Mouse (Mus musculus) cerebellum, adult 8-10 months (tissue): ENCODE measurements around the gene Prdx5.
"Not testable (repeated sequence)": the region's sequence is repeated elsewhere in the genome, so short reads cannot be mapped to it uniquely, and the experiment has no call there.

Source experiments
- DNase-seq: peaks from one replicate; pipeline ENCODE4 v3.0.0; 2022

The Prdx5 gene

GRCm38 (mm10) chr19:6915276-6915675 lies 5.4 kb upstream of the Prdx5 start:
- no peak for DNase-seq

- no peak for DNase-seq
These were observed 4.6 kb upstream of the Prdx5 start for GRCm38 (mm10) chr19:6914540-6914939.

GRCm38 (mm10) chr19:6913991-6914390 lies 4.1 kb upstream of the Prdx5 start:
- DNase-seq: peak; percentile 22

GRCm38 (mm10) chr19:6913036-6913435 lies 3.1 kb upstream of the Prdx5 start:
- DNase-seq: no peak

- DNase-seq: peak; percentile 24
These were observed 2.5 kb upstream of the Prdx5 start for GRCm38 (mm10) chr19:6912205-6912970.

- DNase-seq: peak; percentile 34
These were observed 1.5 kb upstream of the Prdx5 start for GRCm38 (mm10) chr19:6911101-6912074.

- not testable (repeated sequence) for DNase-seq
These were observed 400 bp upstream of the Prdx5 start for GRCm38 (mm10) chr19:6910306-6910705.

- no peak for DNase-seq
These were observed 885 bp downstream of the Prdx5 start for GRCm38 (mm10) chr19:6909021-6909420.

- peak; percentile 27 for DNase-seq
These were observed 1.9 kb downstream of the Prdx5 start for GRCm38 (mm10) chr19:6907811-6908540.

GRCm38 (mm10) chr19:6907094-6907493 lies 2.8 kb downstream of the Prdx5 start:
- DNase-seq: peak; percentile 31

GRCm38 (mm10) chr19:6906199-6906598 lies 3.7 kb downstream of the Prdx5 start:
- peak; percentile 14 for DNase-seq

- DNase-seq: no peak
These were observed 4.3 kb downstream of the Prdx5 start for GRCm38 (mm10) chr19:6905498-6906159.

- DNase-seq: no peak
These were observed 5.1 kb downstream of the Prdx5 start for GRCm38 (mm10) chr19:6904846-6905245.

- no peak for DNase-seq
These were observed 6.9 kb downstream of the Prdx5 start for GRCm38 (mm10) chr19:6903031-6903430.

- no peak for DNase-seq
These were observed 10.3 kb downstream of the Prdx5 start for GRCm38 (mm10) chr19:6899641-6900040.

GRCm38 (mm10) chr19:6895608-6896305 lies 14.1 kb downstream of the Prdx5 start:
- not testable (repeated sequence) for DNase-seq

- DNase-seq: no peak
These were observed 16.0 kb downstream of the Prdx5 start for GRCm38 (mm10) chr19:6893731-6894451.

GRCm38 (mm10) chr19:6892512-6892911 lies 17.4 kb downstream of the Prdx5 start:
- DNase-seq: no peak

- no peak for DNase-seq
These were observed 31.9 kb downstream of the Prdx5 start for GRCm38 (mm10) chr19:6877965-6878364.

GRCm38 (mm10) chr19:6876799-6877198 lies 33.1 kb downstream of the Prdx5 start:
- DNase-seq: no peak

GRCm38 (mm10) chr19:6875834-6876233 lies 34.1 kb downstream of the Prdx5 start:
- no peak for DNase-seq
